Mouse (Mus musculus) spleen, adult 2 months (tissue): ENCODE measurements around the gene Stac2.

Source experiments
- CTCF ChIP-seq: fragments of 200-500 bp; IDR thresholded peaks from 2 replicates; pipeline ENCODE4 v1.5.1; 2011; ENCODE audit warnings: mild to moderate bottlenecking, inconsistent platforms; ENCODE audit not compliant: insufficient read depth, insufficient read length, insufficient replicate concordance; ENCODE audit errors: extremely low read depth
- POLR2A ChIP-seq: fragments of 200-500 bp; IDR thresholded peaks from 2 replicates; pipeline ENCODE4 v1.6.1; 2011; ENCODE audit warnings: low read depth, low read length, inconsistent platforms

GRCm38 (mm10) chr11:98021118-98021517 is 32.1 kb downstream of the Stac2 start:
- TF ChIP-seq POLR2A: no peak
- no peak for TF ChIP-seq CTCF
